Mouse (Mus musculus) liver, embryonic 12.5 days (tissue): ENCODE results near the gene Prlh. TPM values are rescaled to one million over a fixed set of nuclear protein-coding genes. Genes with fewer than 3 reads are reported as not detected.

Experiments
- polyA plus RNA-seq: library from polyadenylated mRNA; unstranded; fragments of >200 nt; fragmentation: Nextera tagmentation; extraction: Ambion mirVana; gene quantifications from 2 replicates; pipeline ENCODE4 v1.2.1, GENCODE M21; 2016

Prlh gene
- polyA plus RNA-seq, 1 experiment from 2014 or later = not detected

Other genes starting within 250 kb of the Prlh start
- gene Col6a3, start 109.1 kb upstream of the Prlh start, polyA plus RNA-seq = 7.7 and 9.3 TPM in 2 replicates
- 0.05 TPM in 1 of 2 replicates, not detected in the other for gene Mlph, start 38.0 kb upstream of the Prlh start, polyA plus RNA-seq
- gene Rab17, start 16.6 kb downstream of the Prlh start, polyA plus RNA-seq = 3.2 and 3.3 TPM in 2 replicates
- 17.4 and 18.1 TPM in 2 replicates for gene Lrrfip1, start 45.6 kb downstream of the Prlh start, polyA plus RNA-seq
- 1.1 and 1.5 TPM in 2 replicates for gene Rbm44, start 192.0 kb downstream of the Prlh start, polyA plus RNA-seq
- gene Ramp1, start 226.7 kb downstream of the Prlh start, polyA plus RNA-seq = 4.0 and 4.4 TPM in 2 replicates